8 mouse cellular contexts compared by ENCODE assay signal in genomic region chr14:121446951-121447350, GRCm38 (mm10). TPM values are rescaled to one million over a fixed set of nuclear protein-coding genes. Genes with fewer than 3 reads are reported as not detected.
DNase-seq lines count a peak whose midpoint lies in the region; ATAC-seq and TF ChIP-seq lines count a peak whose summit lies in the region.

No protein-coding gene starts in this region.

- no peak for DNase-seq in cerebellum, adult 11 months
- DNase-seq in thymus, postnatal 0 days (ENCODE audit: low spot score): peak; percentile 51
- DNase-seq in thymus, adult 2 months: no peak
- no peak for DNase-seq in frontal cortex, postnatal 25 days (ENCODE audit: low spot score in 2 of 2)
- DNase-seq in lung, adult 2 months: no peak

- no peaks in the 10 kb centered on the region for H3K36me3 ChIP-seq in thymus, adult 2 months (ENCODE audit: control insufficient read depth, insufficient read depth, low read length)
- H3K36me3 ChIP-seq in hindbrain, embryonic 12.5 days: no peaks in the 10 kb centered on the region
- no peaks in the 10 kb centered on the region for H3K36me3 ChIP-seq in midbrain, embryonic 15.5 days (replicated peaks)

- no peak overlapping the region for H3K27ac ChIP-seq in thymus, adult 2 months (ENCODE audit: control insufficient read depth, insufficient read depth, low read length)
- H3K27ac ChIP-seq in hindbrain, embryonic 12.5 days: no peak overlapping the region
- no peak overlapping the region for H3K27ac ChIP-seq in midbrain, embryonic 15.5 days

- TF ChIP-seq CTCF in thymus, adult 2 months (IDR thresholded peaks at IDR 0.05; ENCODE audit: borderline replicate concordance, control insufficient read depth, extremely low read depth, insufficient read depth, low read length, poor library complexity): no peak
- TF ChIP-seq CTCF in lung, adult 2 months (IDR thresholded peaks at IDR 0.05; ENCODE audit: insufficient read depth, low read length): no peak

- ATAC-seq in cerebellum, adult (ENCODE audit: insufficient number of reproducible peaks, low FRiP score, low TSS enrichment): peak; percentile 64; the same call in 1 of the 2 replicates
- peak; percentile 92 for ATAC-seq in hindbrain, embryonic 12.5 days (ENCODE audit: low FRiP score)
- ATAC-seq in midbrain, embryonic 15.5 days (replicated peaks): peak; percentile 92

- H3K4me1 ChIP-seq in thymus, adult 2 months (replicated peaks; ENCODE audit: control insufficient read depth, insufficient read depth, low read length): peaks cover 4% of the 10 kb centered on the region
- peaks cover 9% of the 10 kb centered on the region for H3K4me1 ChIP-seq in hindbrain, embryonic 12.5 days
- peaks cover 13% of the 10 kb centered on the region for H3K4me1 ChIP-seq in midbrain, embryonic 15.5 days
- H3K4me1 ChIP-seq in lung, adult 2 months (ENCODE audit: control insufficient read depth, insufficient read depth, low read length): 0 out of 2 replicates have a peak, but pooled peaks cover 4% of the 10 kb centered on the region

- no peaks in the 10 kb centered on the region for H3K27me3 ChIP-seq in thymus, adult 2 months (ENCODE audit: control insufficient read depth, insufficient read depth, low read length)
- no peaks in the 10 kb centered on the region; the same call in 1 of the 2 replicates for H3K27me3 ChIP-seq in hindbrain, embryonic 12.5 days
- no peaks in the 10 kb centered on the region for H3K27me3 ChIP-seq in midbrain, embryonic 15.5 days (replicated peaks)

- TF ChIP-seq POLR2A in thymus, adult 2 months (IDR thresholded peaks at IDR 0.05; ENCODE audit: control insufficient read depth, extremely low read depth, insufficient read depth, low read length, poor library complexity): no peak
- TF ChIP-seq POLR2A in lung, adult 2 months (IDR thresholded peaks at IDR 0.05; ENCODE audit: borderline replicate concordance, extremely low read depth, low read depth, low read length): no peak

- no peak overlapping the region for H3K4me3 ChIP-seq in thymus, adult 2 months (ENCODE audit: control insufficient read depth, insufficient read depth, low read length)
- peak overlapping the region; percentile 19 for H3K4me3 ChIP-seq in hindbrain, embryonic 12.5 days
- H3K4me3 ChIP-seq in midbrain, embryonic 15.5 days: peak overlapping the region; percentile 28
- no peak overlapping the region for H3K4me3 ChIP-seq in lung, adult 2 months (replicated peaks; ENCODE audit: extremely low read depth, low read depth, low read length)

- H3K9me3 ChIP-seq in hindbrain, embryonic 12.5 days (replicated peaks): no peaks in the 10 kb centered on the region
- no peaks in the 10 kb centered on the region for H3K9me3 ChIP-seq in midbrain, embryonic 15.5 days

- WGBS in thymus, adult 2 months: 50% methylated on average over 9 of the region's 9 CpGs
- 16% methylated on average over 9 of the region's 9 CpGs for WGBS in hindbrain, embryonic 12.5 days
- WGBS in midbrain, embryonic 15.5 days: 17% methylated on average over 9 of the region's 9 CpGs
- WGBS in lung, adult 2 months: 28% methylated on average over 9 of the region's 9 CpGs

- H3K4me2 ChIP-seq in hindbrain, embryonic 12.5 days (replicated peaks): peak overlapping the region; percentile 48
- peak overlapping the region; percentile 49 for H3K4me2 ChIP-seq in midbrain, embryonic 15.5 days

- H3K9ac ChIP-seq in hindbrain, embryonic 12.5 days: no peak overlapping the region
- no peak overlapping the region for H3K9ac ChIP-seq in midbrain, embryonic 15.5 days

RNA-seq across cellular contexts. Expression of gene Slc15a1, which starts 58.1 kb away (rescaled TPM):
- 3.3 and 3.4 TPM in 2 replicates for polyA plus RNA-seq in thymus, postnatal 0 days (2015; fragmentation: Nextera tagmentation; extraction: Ambion mirVana)
- 2.0 and 2.4 TPM in 2 replicates for polyA plus RNA-seq in thymus, adult 2 months (2012; rRNA removed)
- polyA plus RNA-seq in hindbrain, embryonic 12.5 days (2016; fragmentation: Nextera tagmentation; extraction: Ambion mirVana): 0.14 and 0.49 TPM in 2 replicates
- polyA plus RNA-seq in midbrain, embryonic 15.5 days (2015; fragmentation: Nextera tagmentation; extraction: Ambion mirVana): 0.08 TPM in 1 of 2 replicates, not detected in the other
- 1.5 and 2.4 TPM in 2 replicates for polyA plus RNA-seq in lung, adult 2 months (2012; rRNA removed)

Comparison
In these comparisons a context has a peak if more than half of its experiments do, and no peak if none do; other contexts are left out.
1. H3K4me3 ChIP-seq: peak in hindbrain, embryonic 12.5 days (single experiment) and midbrain, embryonic 15.5 days (single experiment); none in thymus, adult 2 months (single experiment) and lung, adult 2 months (single experiment).
2. Peak in every context shown above with its lines, with median percentiles within 50 percentile points of each other: ATAC-seq.